Mouse (Mus musculus) heart, embryonic 16.5 days (tissue): ENCODE data around the gene Trim56. TPM values are rescaled to one million over a fixed set of nuclear protein-coding genes. Genes with fewer than 3 reads are reported as not detected.

Source experiments
- ATAC-seq: fragments of 200-750 bp; cut with Nextera tagmentation; replicated peaks from 2 replicates; pipeline ENCODE4 v1.8.0; 2017; ENCODE audit warnings: moderate number of reproducible peaks; ENCODE audit not compliant: insufficient read depth, low FRiP score; ENCODE audit errors: extremely low read depth
- H3K27ac ChIP-seq: fragments of 300-500 bp; sonication (generic); 2 replicates; pipeline ENCODE4 v1.5.1; 2014; ENCODE audit warnings: mild to moderate bottlenecking, low read length, control low read depth, moderate library complexity
- H3K27me3 ChIP-seq: fragments of 300-500 bp; sonication (generic); 2 replicates; pipeline ENCODE4 v1.6.1; 2014; ENCODE audit warnings: low read length, mixed read lengths; ENCODE audit not compliant: control insufficient read depth, insufficient read depth
- H3K36me3 ChIP-seq: fragments of 300-500 bp; sonication (generic); 2 replicates; pipeline ENCODE4 v1.6.1; 2014; ENCODE audit not compliant: control insufficient read depth, insufficient read depth
- H3K4me1 ChIP-seq: fragments of 300-500 bp; sonication (generic); 2 replicates; pipeline ENCODE4 v1.6.1; 2014; ENCODE audit warnings: low read length, mixed read lengths; ENCODE audit not compliant: control insufficient read depth, insufficient read depth
- H3K4me2 ChIP-seq: fragments of 300-500 bp; sonication (generic); 2 replicates; pipeline ENCODE4 v1.6.1; 2014; ENCODE audit warnings: low read depth, mild to moderate bottlenecking, control low read depth, low read length
- H3K4me3 ChIP-seq: fragments of 300-500 bp; sonication (generic); 2 replicates; pipeline ENCODE4 v1.5.1; 2014; ENCODE audit warnings: mild to moderate bottlenecking, control low read depth, low read length
- H3K9ac ChIP-seq: fragments of 300-500 bp; sonication (generic); 2 replicates; pipeline ENCODE4 v1.6.1; 2014; ENCODE audit warnings: low read length, control low read depth
- H3K9me3 ChIP-seq: fragments of 300-500 bp; sonication (generic); replicated peaks from 2 replicates; pipeline ENCODE4 v1.6.1; 2016; ENCODE audit warnings: low read length; ENCODE audit not compliant: control insufficient read depth
- WGBS: fragments of 180-500 bp; shearing (Covaris S2); extraction: QIAGEN DNeasy Blood & Tissue Kit; methylation state at CpG from one replicate; pipeline ENCODE4 v1.1.7; 2014; 5-methylcytosine and 5-hydroxymethylcytosine counted together
- polyA plus RNA-seq: library from polyadenylated mRNA; unstranded; fragments of >200 nt; fragmentation: Nextera tagmentation; extraction: Ambion mirVana; gene quantifications from 2 replicates; pipeline ENCODE4 v1.2.1, GENCODE M21; 2015

The Trim56 gene
- polyA plus RNA-seq, 1 experiment from 2014 or later = 7.2 TPM

DNA sequence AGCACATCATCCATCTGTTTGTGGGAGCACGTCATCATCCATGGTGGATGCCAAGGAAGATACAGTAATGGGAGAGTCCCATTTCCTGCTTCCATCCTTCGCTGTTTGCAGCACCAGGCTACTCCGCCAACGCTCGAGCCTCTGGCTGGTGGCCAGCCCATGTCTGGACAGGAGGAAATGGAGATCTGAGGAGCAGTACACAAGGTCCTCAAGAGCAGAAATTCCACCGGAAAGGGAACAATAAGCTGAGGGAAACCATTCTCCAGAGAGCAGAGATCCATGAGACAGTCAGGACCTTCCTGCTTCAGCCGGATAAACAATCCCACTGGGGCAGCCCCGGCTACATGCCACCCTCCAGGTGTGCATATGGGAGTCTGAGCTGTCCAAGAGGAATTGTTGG, 28.6 kb downstream of the Trim56 start:
- H3K27me3 ChIP-seq = no peaks in the 10 kb centered on the region
- no peak overlapping the region for H3K4me2 ChIP-seq
- no peak overlapping the region for H3K4me3 ChIP-seq
- no peak overlapping the region for H3K27ac ChIP-seq
- no peaks in the 10 kb centered on the region for H3K36me3 ChIP-seq
- no peaks in the 10 kb centered on the region for H3K4me1 ChIP-seq
- WGBS = 67% methylated on average over 8 of the region's 8 CpGs
- no peaks in the 10 kb centered on the region for H3K9me3 ChIP-seq
- peak; percentile 45; the same call in 1 of the 2 replicates for ATAC-seq
- H3K9ac ChIP-seq = no peak overlapping the region

DNA sequence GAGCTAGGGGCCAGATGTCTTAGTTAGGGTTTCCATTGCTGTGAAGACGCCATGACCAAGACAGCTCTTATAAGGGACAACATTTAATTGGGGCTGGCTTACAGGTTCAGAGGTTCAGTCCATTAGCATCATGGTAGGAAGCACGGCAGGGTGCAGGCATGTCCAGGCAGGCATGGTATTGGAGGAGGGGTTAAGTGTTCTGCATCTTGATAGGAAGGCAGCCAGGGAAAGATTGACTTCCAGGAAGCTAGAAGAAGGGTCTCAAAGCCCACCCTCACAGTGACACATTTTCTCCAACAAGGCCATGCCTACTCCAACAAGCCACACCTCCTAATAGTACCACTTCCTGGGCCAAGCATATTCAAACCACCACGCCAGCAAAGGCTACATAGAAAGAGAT, 30.3 kb downstream of the Trim56 start:
- no peak overlapping the region for H3K4me3 ChIP-seq
- H3K9me3 ChIP-seq = no peaks in the 10 kb centered on the region
- H3K36me3 ChIP-seq = no peaks in the 10 kb centered on the region
- 81% methylated on average over 3 of the region's 3 CpGs for WGBS
- no peak for ATAC-seq
- H3K27ac ChIP-seq = no peak overlapping the region
- H3K27me3 ChIP-seq = no peaks in the 10 kb centered on the region
- no peak overlapping the region for H3K9ac ChIP-seq
- no peaks in the 10 kb centered on the region for H3K4me1 ChIP-seq
- H3K4me2 ChIP-seq = no peak overlapping the region

DNA sequence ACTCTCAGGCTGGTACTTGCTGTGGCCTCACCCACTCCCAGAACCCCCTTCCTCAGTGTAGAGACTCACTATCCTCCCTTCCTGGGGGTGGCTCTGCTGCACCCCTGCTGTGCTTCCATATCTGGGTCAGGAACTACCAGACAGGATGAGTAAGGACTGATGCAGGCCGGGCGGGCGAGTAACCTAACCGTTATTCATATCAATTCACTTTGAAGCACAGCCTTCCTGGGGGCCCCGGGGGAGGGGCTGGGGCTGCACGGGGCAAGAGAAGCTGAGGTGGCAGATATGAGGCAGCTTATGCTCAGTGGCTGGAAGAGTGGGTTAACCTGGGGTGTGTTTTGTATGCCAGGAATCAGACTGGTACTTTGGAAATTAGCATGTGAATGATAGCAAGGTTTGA, 31.0 kb downstream of the Trim56 start:
- Histone ChIP-seq H3K36me3 (no peaks in the 10 kb centered on the region), H3K9ac (no peak overlapping the region), H3K27me3 (no peaks in the 10 kb centered on the region), H3K4me2 (no peak overlapping the region), H3K4me3 (no peak overlapping the region), H3K9me3 (no peaks in the 10 kb centered on the region), H3K27ac (no peak overlapping the region), H3K4me1 (peaks cover 2% of the 10 kb centered on the region)
- WGBS = 58% methylated on average over 6 of the region's 6 CpGs
- ATAC-seq = no peak

DNA sequence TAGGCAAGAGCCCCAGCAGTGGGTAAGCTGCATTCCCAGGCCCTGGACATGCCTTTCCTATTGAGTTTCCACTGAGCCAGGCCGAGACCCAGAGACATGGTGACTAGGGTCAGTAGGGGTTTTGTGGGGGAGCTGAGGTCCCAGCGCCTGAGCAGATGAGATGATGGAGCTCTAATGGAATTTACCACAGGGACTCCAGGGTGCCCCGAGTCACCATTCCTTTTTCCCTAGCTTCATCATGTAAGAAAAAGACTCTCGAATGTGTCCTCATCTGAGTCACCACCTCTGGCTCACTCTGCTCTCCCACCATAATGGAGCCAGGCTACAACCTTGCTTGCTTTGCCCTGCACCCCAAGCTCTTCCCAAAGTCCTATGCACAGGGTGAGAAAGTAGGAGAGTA, 33.0 kb downstream of the Trim56 start:
- Histone ChIP-seq H3K9me3 (no peaks in the 10 kb centered on the region), H3K27me3 (no peaks in the 10 kb centered on the region), H3K9ac (no peak overlapping the region), H3K4me3 (no peak overlapping the region), H3K36me3 (no peaks in the 10 kb centered on the region), H3K4me2 (no peak overlapping the region), H3K4me1 (peaks cover 19% of the 10 kb centered on the region), H3K27ac (no peak overlapping the region)
- 81% methylated on average over 4 of the region's 4 CpGs for WGBS
- no peak for ATAC-seq

DNA sequence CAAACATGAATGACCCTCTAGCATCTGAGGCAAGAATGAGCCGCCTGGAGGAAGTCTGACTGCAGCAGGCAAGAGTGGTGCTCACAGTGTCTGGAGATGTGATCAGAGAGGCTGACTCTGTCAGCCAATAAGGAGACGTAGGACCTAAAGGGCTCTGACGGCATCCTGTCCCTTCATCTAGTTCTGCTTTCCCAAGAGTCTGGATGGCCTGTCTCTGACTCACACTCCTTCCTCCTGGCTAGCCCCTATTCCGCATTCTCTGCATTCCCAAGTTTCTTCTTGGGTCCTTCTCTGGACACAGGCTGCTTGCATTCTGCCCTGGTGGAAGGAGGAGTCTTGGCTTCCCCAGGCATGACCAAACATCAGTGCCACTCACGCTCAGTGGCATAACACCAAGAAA, 36.2 kb downstream of the Trim56 start:
- no peak overlapping the region for H3K9ac ChIP-seq
- H3K36me3 ChIP-seq = no peaks in the 10 kb centered on the region
- peaks cover 41% of the 10 kb centered on the region for H3K4me1 ChIP-seq
- no peaks in the 10 kb centered on the region for H3K9me3 ChIP-seq
- peak; percentile 41 for ATAC-seq
- no peak overlapping the region for H3K4me3 ChIP-seq
- no peak overlapping the region for H3K4me2 ChIP-seq
- H3K27me3 ChIP-seq = no peaks in the 10 kb centered on the region
- peak overlapping the region; percentile 58 for H3K27ac ChIP-seq
- WGBS = 37% methylated on average over 5 of the region's 5 CpGs

DNA sequence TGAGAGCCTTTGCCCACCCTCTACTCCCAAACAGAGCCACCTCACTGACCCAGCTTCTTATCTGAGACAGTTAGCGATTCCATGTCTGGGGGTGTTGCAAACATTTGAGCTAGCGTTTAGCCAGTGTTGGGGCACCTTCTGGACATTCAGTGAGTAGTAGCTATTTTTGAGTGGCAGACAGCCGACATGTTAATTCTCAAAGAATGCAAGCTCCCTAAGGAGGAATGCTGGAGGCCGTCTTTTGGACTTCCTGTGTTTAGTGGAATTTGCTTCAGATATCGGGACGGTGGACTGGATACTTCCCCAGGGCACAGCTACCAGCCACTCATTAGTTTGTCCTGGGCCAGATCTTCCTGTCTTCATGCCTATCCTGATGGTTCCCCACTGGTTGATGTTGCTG, 37.4 kb downstream of the Trim56 start:
- Histone ChIP-seq H3K4me1 (peaks cover 48% of the 10 kb centered on the region), H3K4me2 (no peak overlapping the region), H3K36me3 (no peaks in the 10 kb centered on the region), H3K27ac (peak overlapping the region; percentile 79), H3K9me3 (no peaks in the 10 kb centered on the region), H3K9ac (0 out of 2 replicates have a peak overlapping the region, but pooled peaks have one; percentile 5), H3K27me3 (no peaks in the 10 kb centered on the region), H3K4me3 (no peak overlapping the region)
- ATAC-seq = no peak
- 13% methylated on average over 6 of the region's 6 CpGs for WGBS

DNA sequence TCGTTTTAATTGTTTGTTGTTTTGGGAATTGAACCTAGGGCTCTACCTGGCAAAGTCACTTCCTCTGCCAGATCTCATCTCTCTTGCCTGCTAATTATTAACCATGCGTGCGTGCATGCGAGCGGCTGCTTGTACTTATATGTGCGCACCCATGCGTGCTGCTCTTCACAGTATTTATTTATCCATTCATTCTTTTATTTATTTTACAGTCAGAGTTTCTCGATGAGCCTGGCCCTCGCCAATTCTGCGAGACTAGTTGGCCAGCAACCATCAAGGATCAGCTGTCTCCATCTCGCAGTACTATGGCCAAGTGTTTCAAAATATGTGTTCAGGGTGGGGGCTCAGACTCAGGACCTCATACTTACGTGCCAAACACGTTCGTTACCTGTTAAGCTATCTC, 38.0 kb downstream of the Trim56 start:
- no peak for ATAC-seq
- Histone ChIP-seq H3K36me3 (no peaks in the 10 kb centered on the region), H3K4me3 (no peak overlapping the region), H3K4me1 (peaks cover 49% of the 10 kb centered on the region), H3K4me2 (no peak overlapping the region), H3K9me3 (no peaks in the 10 kb centered on the region), H3K27ac (peak overlapping the region; percentile 79), H3K9ac (0 out of 2 replicates have a peak overlapping the region, but pooled peaks have one; percentile 5), H3K27me3 (no peaks in the 10 kb centered on the region)
- WGBS = 77% methylated on average over 14 of the region's 14 CpGs

DNA sequence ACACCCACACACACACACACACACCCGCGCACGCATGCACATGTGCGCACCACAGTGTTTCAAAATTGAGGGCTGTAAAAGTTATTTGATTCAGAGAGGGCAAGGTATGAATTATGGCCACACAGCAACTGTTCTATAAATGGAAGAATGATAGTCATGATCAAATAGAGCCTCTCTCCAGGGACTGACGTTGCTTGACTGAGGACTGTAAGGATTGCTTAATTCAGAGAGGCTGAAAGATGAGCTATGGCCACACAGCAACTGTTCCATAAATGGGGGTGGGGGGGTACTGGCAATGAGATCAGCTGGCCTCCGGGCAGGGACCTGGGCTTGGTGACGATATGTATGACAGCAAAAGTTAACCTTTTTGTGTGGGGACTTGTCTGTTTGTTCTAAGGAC, 38.8 kb downstream of the Trim56 start:
- peak overlapping the region; percentile 94 for H3K27ac ChIP-seq
- ATAC-seq = no peak
- peaks cover 58% of the 10 kb centered on the region for H3K4me1 ChIP-seq
- no peak overlapping the region for H3K9ac ChIP-seq
- H3K4me2 ChIP-seq = no peak overlapping the region
- no peaks in the 10 kb centered on the region for H3K36me3 ChIP-seq
- WGBS = 76% methylated on average over 7 of the region's 7 CpGs
- no peaks in the 10 kb centered on the region for H3K9me3 ChIP-seq
- no peaks in the 10 kb centered on the region for H3K27me3 ChIP-seq
- H3K4me3 ChIP-seq = no peak overlapping the region

DNA sequence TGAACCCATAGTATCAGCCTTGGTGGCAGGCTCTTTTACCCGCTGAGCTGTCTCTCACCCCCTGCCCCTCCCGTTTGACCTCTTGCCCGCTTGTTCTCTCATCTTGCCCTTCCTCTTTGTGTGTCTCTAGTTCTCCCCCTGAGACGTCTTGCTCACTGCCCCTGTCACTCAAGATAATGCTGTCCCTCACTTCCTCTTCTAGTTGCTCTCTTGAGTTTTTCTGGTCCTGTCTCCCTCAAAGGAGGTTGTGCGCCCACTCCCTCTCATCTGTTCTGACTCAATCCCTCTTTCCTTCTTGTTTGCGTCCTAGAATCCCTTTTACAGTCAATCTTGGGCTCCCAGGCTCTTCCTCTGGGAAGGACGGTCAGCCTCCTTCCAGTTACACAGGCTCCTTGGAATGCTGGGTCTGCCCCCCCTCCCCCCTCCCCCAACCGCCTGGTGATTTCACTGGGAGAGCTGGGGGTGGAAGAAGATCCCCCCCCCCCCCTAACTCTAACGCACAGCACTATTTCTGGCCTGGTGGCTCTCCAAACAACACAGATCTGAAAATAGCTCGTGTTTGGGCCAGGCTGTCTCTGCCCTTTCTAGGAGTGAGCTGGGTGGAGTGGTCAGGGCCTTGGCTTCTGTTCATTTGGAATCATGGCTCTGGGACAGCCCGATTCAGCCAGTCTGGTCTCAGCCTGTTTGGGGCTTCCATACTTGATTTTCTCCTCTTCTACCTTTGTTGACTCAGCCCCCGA, 39.6 kb downstream of the Trim56 start:
- H3K36me3 ChIP-seq = no peaks in the 10 kb centered on the region
- H3K4me2 ChIP-seq = peak overlapping the region; percentile 28; the same call in 1 of the 2 replicates
- ATAC-seq = peak; percentile 70
- H3K4me3 ChIP-seq = no peak overlapping the region
- WGBS = 14% methylated on average over 11 of the region's 12 CpGs
- no peaks in the 10 kb centered on the region for H3K9me3 ChIP-seq
- no peaks in the 10 kb centered on the region for H3K27me3 ChIP-seq
- H3K4me1 ChIP-seq = peaks cover 65% of the 10 kb centered on the region
- peak overlapping the region; percentile 66 for H3K9ac ChIP-seq
- H3K27ac ChIP-seq = peak overlapping the region; percentile 94
